Mouse (Mus musculus): ENCODE data around the gene Sema4b.

GRCm38 (mm10) chr7:80244851-80245250 is 58.2 kb downstream of the Sema4b start:
- no peak for TF ChIP-seq TAL1 (conservative IDR thresholded peaks at IDR 0.05; ENCODE audit: low read depth, low read length)
- no peak for TF ChIP-seq CTCF (IDR thresholded peaks at IDR 0.05; ENCODE audit: low read depth, low read length)
- TF ChIP-seq GATA1 (IDR thresholded peaks at IDR 0.05; ENCODE audit: borderline replicate concordance, low read length), result no peak
- TF ChIP-seq POLR2AphosphoS5 (IDR thresholded peaks at IDR 0.05; ENCODE audit: insufficient replicate concordance, low read depth, low read length), result no peak

All from G1E (cell line).